Mouse (Mus musculus) layer of hippocampus, adult 2 months (tissue): ENCODE data around the gene Mrpl11. TPM values are rescaled to one million over a fixed set of nuclear protein-coding genes. Genes with fewer than 3 reads are reported as not detected.
A peak's percentile ranks its signal among the peaks of the same experiment; 100 is the strongest.

Experiments used
- DNase-seq, 2 experiments: peaks; one replicate each; pipeline ENCODE4 v3.0.0; 2022; ENCODE audit warnings: low spot score in 2 of 2
- H3K27ac ChIP-seq: fragments of 200-600 bp; 2 replicates; pipeline ENCODE4 v1.8.1; 2022
- H3K4me3 ChIP-seq: fragments of 200-600 bp; 2 replicates; pipeline ENCODE4 v1.8.1; 2022; ENCODE audit warnings: mild to moderate bottlenecking
- CTCF ChIP-seq: fragments of 200-600 bp; conservative IDR thresholded peaks from 2 replicates; pipeline ENCODE4 v1.8.1; 2022; ENCODE audit warnings: antibody characterized with exemption, mild to moderate bottlenecking, moderate library complexity
- long read RNA-seq, 2 experiments: library from polyadenylated mRNA; stranded (forward); transcript quantifications; one replicate each; pipeline ENCODE4 v2.0.0; 2021; ENCODE audit warnings: borderline mapping rate in 2 of 2
- total RNA-seq, 2 experiments: library from RNA; stranded (reverse); gene quantifications; 2 replicates each; pipeline ENCODE4 v1.2.3; 2021

The Mrpl11 gene
- total RNA-seq = 10 to 100 TPM; 58.8 to 62.8 TPM
- long read RNA-seq, experiment 1, transcript Mrpl11-201 (5 exons, 3,045 nt) = major isoform, 27 of 28 reads
- long read RNA-seq, experiment 1, partial matches to known transcripts = 0 of 28 reads
- long read RNA-seq, experiment 1, other reads (novel, unspliced or antisense) = 0 of 28 reads
- long read RNA-seq, experiment 2, transcript Mrpl11-201 (5 exons, 3,045 nt) = major isoform, 48 of 54 reads
- long read RNA-seq, experiment 2, partial matches to known transcripts = 2 of 54 reads
- long read RNA-seq, experiment 2, other reads (novel, unspliced or antisense) = 1 of 54 reads

DNA sequence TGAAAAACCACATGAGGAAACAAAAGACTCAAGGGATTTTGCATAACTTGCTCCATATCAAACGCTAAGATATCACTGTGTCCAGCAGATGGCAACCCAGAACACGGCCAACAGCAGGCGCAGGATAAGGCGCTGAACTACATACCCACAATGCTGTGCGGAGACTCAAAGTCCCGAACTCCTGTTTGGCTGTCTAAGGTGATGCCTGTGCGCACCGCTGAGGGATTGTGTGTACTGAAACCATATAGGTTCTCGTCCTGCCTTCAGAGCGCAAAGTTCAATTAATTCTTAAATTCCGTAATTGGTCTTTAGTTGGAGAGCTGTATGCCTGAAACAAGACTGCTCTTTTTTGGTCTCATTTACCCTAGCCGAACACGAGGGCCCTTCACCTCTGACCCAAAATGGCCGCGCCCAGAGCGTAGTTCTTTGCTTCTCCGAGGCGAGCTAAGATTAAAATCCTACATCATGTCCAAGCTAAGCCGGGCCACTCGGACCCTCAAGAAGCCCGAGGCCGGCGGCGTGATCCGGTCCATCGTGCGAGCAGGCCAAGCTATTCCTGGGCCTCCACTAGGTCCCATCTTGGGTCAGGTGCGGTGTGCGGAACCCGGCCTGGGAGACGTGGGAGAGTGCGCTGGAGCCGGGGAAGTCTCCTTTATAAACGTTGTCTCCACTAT is at the start of gene Mrpl11:
Gene Mrpl11, plus strand, starts transcription at position 220 of the 674 bp plus-strand sequence.
- TF ChIP-seq CTCF = peak; percentile 88

DNA sequence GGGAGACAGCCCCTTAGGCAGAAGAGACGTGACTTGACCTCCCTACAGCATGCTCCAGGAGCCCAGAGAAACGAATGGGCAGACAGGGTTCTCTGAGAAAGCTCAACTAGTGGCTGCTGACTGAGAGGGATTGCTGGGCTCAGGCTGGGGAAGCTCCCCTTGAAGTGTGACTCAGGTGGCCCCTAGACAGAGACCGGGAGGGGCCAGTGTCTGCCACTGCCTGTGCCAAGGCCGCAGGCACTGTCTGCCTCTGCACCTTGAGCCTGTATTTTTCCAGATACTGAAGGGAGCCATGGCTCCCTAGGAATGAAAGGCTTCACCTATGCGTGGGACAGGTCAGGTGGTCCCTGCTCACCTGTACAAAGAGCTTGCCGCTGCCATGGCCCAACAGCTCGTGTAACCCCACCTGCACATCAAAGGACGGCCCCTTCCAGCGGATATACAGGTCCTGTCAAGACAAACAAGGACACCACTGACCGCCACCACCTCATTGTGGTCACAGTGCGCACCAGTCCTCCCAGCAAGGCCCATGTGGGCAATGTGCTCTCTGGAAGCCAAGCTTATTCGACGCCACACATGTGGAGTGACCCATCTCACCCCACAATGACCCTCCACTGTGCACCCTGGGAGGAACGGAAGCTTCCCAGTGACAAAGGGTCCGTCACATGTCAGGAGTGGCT is 45.9 kb upstream of the Mrpl11 start:
- no peak overlapping the region for H3K4me3 ChIP-seq
- no peak for TF ChIP-seq CTCF
- no peak for DNase-seq
- no peak overlapping the region for H3K27ac ChIP-seq

More for the DNA sequence above, at the start of gene Mrpl11:
- peak; percentile 87 to 92 for DNase-seq
- Histone ChIP-seq H3K27ac (peak within 1 kb of the TSS; percentile 95), H3K4me3 (peak within 1 kb of the TSS; percentile 72)

DNA sequence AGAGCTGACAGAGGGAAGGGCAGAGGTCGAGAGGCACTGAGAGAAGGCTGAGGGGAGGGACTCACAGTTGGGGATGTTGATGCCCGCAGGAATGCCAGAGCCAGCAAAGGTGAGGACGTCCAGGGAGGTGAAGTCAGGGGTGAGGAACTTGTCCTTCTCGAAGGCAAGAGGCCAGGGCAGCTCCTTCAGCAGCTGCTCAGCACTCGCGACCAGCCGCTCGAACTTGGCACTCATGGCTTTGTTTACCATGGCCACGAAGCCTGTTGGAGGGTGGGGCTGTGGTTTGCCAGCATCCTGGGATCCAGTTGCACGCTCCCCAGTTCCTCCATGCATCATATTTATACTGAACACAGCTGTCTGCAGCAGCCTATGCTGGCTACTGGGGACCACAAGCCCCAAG is 45.1 kb upstream of the Mrpl11 start:
- H3K4me3 ChIP-seq = no peak overlapping the region
- H3K27ac ChIP-seq = no peak overlapping the region
- no peak for TF ChIP-seq CTCF
- DNase-seq = no peak

DNA sequence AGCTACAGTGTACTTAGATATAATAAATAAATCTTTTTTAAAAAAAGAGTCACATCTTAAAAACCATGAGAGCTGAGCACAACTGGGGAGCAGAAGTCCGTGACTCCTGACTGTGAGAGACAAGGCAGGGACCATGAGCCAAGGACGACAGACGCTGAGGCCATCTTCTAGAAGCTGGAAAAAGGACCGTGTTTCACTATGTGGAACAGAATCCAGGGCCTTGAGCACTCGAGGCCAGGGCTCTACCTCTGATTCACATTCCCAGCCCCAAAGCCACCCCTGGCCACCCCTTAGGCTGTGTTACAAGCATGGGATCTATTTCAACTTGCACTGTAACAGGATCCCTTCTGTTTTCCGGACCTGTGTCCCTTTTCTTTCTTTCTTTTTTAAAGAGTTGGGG is 42.3 kb upstream of the Mrpl11 start:
- no peak for TF ChIP-seq CTCF
- DNase-seq = no peak

DNA sequence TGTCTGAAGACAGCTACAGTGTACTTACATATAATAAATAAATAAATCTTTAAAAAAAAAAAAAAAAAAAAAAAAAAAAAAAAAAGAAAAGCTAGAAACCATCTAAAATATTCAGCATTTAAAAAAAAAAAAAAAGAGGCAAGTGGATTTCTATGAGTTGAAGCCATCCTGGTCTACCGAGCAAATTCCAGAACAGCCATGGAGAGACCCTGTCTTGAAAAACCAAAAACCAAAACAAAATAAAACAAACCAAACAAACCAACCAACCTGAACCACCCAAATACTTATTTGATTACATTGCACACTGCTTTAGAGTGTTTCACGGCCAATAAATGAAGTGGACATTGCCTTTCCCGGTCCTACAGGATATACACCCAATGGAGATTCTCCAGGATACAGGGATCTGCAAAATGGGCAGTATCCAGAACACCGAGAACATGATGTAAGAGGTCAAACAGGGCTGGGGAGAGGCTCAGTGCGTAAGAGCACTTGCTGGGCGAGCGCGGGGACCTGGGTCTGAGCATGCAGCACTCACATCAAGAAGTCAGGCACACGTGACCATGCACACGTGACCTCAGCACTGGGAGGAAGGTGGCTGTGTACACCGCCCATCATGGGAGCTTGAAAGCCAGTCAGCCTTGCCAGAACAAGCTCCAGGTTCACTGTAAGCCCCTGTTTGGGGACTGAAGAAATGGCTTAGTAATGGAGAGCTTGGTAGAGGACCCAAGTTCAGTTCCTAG is 36.7 kb upstream of the Mrpl11 start:
- Histone ChIP-seq H3K4me3 (no peak overlapping the region), H3K27ac (no peak overlapping the region)
- no peak for TF ChIP-seq CTCF
- DNase-seq = no peak

More for the DNA sequence above, 42.3 kb upstream of the Mrpl11 start:
- no peak overlapping the region for H3K27ac ChIP-seq
- no peak overlapping the region for H3K4me3 ChIP-seq

DNA sequence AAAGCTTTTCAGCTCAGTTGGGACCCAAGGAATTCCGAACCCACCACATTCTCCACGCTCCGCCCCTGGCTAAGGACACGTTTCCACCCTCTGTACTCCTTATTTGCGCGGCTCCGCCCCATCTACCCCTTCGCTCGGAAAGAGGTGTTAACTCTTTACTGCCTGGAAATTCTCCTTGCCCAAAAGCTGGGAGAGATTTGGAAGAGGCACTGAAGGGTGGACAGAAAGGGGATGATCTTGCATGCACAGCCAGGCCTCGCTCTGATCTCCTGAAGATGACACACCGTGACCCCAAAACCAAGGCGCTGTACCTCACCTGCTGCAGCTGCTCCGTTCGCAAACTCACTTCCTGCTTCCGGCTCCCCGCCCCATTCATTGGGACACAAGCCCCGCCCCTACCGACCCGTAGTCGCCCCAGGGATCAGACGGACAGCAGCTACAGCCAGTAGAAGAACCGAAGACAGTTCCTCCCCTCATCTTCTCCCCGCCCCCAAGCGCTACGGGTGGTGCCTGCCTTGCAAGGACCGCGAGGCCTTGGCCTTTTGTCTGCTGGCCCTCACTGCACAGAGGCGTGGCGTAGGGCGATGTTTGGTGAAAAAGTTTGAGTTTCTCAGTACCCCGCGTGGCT is 33.9 kb upstream of the Mrpl11 start, which contains the start of gene Dpp3:
Gene Dpp3, minus strand, starts transcription at position 384 of the 628 bp plus-strand sequence.
- peak within 1 kb of the TSS; percentile 74 for H3K4me3 ChIP-seq
- H3K27ac ChIP-seq = peak within 1 kb of the TSS; percentile 90
- peak; percentile 98 for DNase-seq
- no peak for TF ChIP-seq CTCF

DNA sequence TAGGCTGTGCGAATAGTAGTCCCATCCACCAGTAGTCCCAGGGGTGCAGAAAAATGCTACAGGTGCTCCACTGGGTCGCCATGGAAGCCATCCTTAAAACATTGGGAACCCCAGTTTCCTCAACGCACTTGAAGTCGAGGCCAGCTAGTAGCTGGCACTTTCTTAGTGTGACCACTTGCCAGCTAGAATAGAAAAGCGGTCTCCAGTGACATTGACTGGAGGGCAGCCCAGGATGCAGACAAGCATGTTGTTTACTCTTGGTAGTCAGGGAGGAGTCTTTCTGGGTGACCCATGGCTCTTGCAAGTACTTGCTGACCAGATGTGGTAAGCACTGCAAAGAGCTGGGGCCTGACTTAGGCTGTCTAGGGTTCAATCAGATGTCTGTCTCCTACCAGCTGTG is 33.2 kb upstream of the Mrpl11 start:
- peak overlapping the region; percentile 90 for H3K27ac ChIP-seq
- TF ChIP-seq CTCF = no peak
- H3K4me3 ChIP-seq = peak overlapping the region; percentile 74
- DNase-seq = no peak

DNA sequence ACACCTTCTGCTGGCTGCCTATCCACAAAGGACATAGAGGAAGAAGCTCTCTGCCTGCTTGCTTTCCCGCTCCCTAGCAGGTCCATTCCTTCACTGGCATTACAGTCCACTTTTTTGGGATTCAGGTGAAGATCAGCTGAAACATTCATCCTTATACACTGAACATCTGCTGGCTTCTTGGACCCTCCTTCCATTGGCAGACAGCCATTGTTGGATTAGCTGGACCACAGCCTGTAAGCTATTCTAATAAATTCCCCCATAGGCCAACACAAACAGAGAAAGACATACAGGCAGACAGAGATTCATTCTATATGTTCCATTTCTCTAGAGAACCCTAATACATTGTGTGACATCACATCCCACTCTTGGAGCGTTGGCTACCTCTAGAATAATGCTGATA is 25.1 kb upstream of the Mrpl11 start:
- no peak overlapping the region for H3K27ac ChIP-seq
- DNase-seq = no peak
- no peak for TF ChIP-seq CTCF
- H3K4me3 ChIP-seq = no peak overlapping the region

DNA sequence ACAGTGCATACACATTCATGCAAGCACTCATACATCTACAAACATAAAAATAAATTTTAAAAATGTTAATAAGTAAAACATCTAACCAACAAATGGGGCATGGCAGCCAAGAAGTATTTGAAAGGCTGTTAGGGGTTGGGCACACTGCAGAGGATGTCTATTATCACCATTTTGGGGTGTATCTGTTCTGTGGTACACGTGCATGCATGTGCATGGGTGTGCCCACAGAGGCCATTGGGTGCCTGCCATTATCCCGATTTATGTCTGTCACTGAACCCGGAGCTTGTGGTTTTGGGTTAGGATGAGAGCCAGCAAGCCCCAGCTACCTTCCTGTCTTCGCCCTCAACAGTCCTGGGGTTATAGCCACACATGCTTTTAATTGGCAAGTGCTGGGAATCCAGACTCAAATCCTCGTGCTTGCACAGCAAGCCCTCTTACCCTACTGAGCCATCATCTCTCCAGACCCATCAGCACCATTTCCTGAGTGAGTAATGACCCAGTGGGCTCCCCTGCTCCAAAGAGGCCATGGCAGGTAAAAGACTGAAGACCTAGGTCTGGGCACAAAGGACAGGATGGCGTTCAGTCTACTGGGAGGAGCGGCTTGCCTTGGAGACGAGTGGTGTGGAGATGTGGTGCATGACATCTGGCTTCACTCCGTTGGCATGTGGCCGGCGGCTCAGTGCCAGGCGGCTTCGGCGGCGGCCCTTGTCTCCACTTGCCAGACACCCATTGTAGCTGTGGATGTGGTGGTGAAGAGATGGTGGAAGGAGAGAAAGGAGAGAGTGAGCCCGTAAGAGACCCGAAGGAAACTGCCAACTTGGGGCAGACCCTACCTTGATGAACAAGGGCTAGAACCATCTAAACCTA is 24.3 kb upstream of the Mrpl11 start:
- no peak for DNase-seq
- no peak for TF ChIP-seq CTCF
- no peak overlapping the region for H3K27ac ChIP-seq
- H3K4me3 ChIP-seq = no peak overlapping the region

DNA sequence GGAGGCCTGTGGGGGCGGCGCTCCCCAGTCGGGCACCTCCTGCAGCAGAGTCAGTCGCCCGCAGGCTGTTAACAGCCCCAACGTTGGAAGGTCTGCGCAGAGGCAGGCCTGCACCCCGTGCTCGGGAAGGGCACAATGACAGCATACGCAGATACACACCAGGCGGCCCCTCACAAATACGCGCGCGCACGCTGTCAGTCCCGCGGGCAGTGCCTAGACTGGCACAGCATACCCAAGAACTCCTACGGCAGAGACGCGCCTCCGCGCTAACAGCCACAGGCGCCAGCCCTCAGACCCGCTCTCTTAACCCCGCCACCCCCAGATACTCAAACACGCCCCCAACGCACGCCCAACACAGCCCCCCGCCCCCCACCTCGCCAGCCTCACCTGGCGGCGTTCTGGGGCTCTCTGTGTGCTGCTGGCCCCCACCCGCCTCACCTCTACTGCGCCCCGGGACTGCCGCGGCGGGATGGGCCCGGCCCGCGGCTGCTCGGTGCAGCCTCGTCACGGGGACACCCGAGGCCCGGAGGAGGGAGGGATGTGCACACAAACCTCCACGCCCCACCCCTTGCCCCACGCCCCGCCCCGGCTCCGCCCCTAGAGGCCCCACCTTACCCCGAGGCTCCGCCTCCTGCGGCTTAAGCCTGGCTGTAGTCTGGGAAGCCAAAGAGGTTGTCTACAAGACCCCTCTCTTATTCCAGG is 19.2 kb upstream of the Mrpl11 start, which contains the start of gene Peli3:
Gene Peli3, minus strand, starts transcription at position 577 of the 702 bp plus-strand sequence.
- Histone ChIP-seq H3K27ac (peak within 1 kb of the TSS; percentile 87), H3K4me3 (peak within 1 kb of the TSS; percentile 55)
- TF ChIP-seq CTCF = no peak
- DNase-seq = peak; percentile 72 to 84

DNA sequence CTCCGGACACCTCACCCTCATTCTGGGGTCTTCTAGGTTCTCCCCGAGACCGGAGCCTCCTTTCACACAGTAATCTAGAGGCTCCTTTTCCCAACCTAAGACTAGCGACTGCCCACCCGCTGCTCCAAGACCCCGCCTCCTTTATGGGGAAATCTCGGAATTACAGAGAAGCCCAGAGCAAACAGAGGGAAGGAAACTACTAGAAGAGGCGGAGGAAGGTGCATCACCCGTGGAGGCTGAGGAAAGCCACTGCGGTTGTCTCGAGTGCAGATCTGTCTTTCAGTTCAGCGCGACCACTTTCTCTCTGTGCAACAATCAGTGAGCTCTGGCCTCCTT is 18.7 kb upstream of the Mrpl11 start:
- Histone ChIP-seq H3K27ac (peak overlapping the region; percentile 33; the same call in 1 of the 2 replicates), H3K4me3 (peak overlapping the region; percentile 55)
- DNase-seq = no peak
- no peak for TF ChIP-seq CTCF
